Mouse (Mus musculus) lung, embryonic 16.5 days (tissue): ENCODE results near the gene Tnf. TPM values are rescaled to one million over a fixed set of nuclear protein-coding genes. Genes with fewer than 3 reads are reported as not detected.

Source experiments
- ATAC-seq: fragments of 200-750 bp; cut with Nextera tagmentation; 2 replicates; pipeline ENCODE4 v1.8.0; 2017; ENCODE audit warnings: low read depth, mild to moderate bottlenecking, moderate library complexity
- H3K27ac ChIP-seq: fragments of 300-500 bp; sonication (generic); 2 replicates; pipeline ENCODE4 v1.5.1; 2014; ENCODE audit warnings: mild to moderate bottlenecking, control low read depth, low read length
- H3K27me3 ChIP-seq: fragments of 300-500 bp; sonication (generic); 2 replicates; pipeline ENCODE4 v1.6.1; 2014; ENCODE audit warnings: low read depth, low read length, mixed read lengths; ENCODE audit not compliant: control insufficient read depth, insufficient read depth
- H3K36me3 ChIP-seq: fragments of 300-500 bp; sonication (generic); 2 replicates; pipeline ENCODE4 v1.6.1; 2014; ENCODE audit warnings: low read length; ENCODE audit not compliant: control insufficient read depth, insufficient read depth
- H3K4me1 ChIP-seq: fragments of 300-500 bp; sonication (generic); replicated peaks from 2 replicates; pipeline ENCODE4 v1.6.1; 2014; ENCODE audit warnings: low read length, mixed read lengths; ENCODE audit not compliant: control insufficient read depth, insufficient read depth
- H3K4me2 ChIP-seq: fragments of 300-500 bp; sonication (generic); 2 replicates; pipeline ENCODE4 v1.6.1; 2014; ENCODE audit warnings: low read depth, low read length, control low read depth
- H3K4me3 ChIP-seq: fragments of 300-500 bp; sonication (generic); 2 replicates; pipeline ENCODE4 v1.5.1; 2014; ENCODE audit warnings: mild to moderate bottlenecking, low read length, control low read depth
- H3K9ac ChIP-seq: fragments of 300-500 bp; sonication (generic); 2 replicates; pipeline ENCODE4 v1.6.1; 2014; ENCODE audit warnings: low read length, control low read depth
- H3K9me3 ChIP-seq: fragments of 300-500 bp; sonication (generic); 2 replicates; pipeline ENCODE4 v1.6.1; 2016; ENCODE audit warnings: low read length; ENCODE audit not compliant: control insufficient read depth
- WGBS: fragments of 180-500 bp; shearing (Covaris S2); extraction: QIAGEN DNeasy Blood & Tissue Kit; methylation state at CpG from one replicate; pipeline ENCODE4 v1.1.7; 2014; 5-methylcytosine and 5-hydroxymethylcytosine counted together
- polyA plus RNA-seq: library from polyadenylated mRNA; unstranded; fragments of >200 nt; fragmentation: Nextera tagmentation; extraction: Ambion mirVana; gene quantifications from 2 replicates; pipeline ENCODE4 v1.2.1, GENCODE M21; 2015

The Tnf gene
- polyA plus RNA-seq, 1 experiment from 2014 or later = 0.09 TPM

- 96% methylated on average over 4 of the region's 4 CpGs for WGBS
- H3K36me3 ChIP-seq = peaks cover 27% of the 10 kb centered on the region
Measured at GRCm38 (mm10) chr17:35224641-35225040, 22.8 kb upstream of the Tnf start.

GRCm38 (mm10) chr17:35222299-35222698, 20.5 kb upstream of the Tnf start:
- Histone ChIP-seq H3K9ac (no peak overlapping the region), H3K9me3 (no peaks in the 10 kb centered on the region), H3K36me3 (peaks cover 11% of the 10 kb centered on the region), H3K27ac (peak overlapping the region; percentile 71), H3K4me1 (peaks cover 8% of the 10 kb centered on the region), H3K4me3 (no peak overlapping the region), H3K4me2 (no peak overlapping the region), H3K27me3 (no peaks in the 10 kb centered on the region)
- no peak for ATAC-seq
- WGBS = 60% methylated on average over 6 of the region's 6 CpGs

More at GRCm38 (mm10) chr17:35224641-35225040, 22.8 kb upstream of the Tnf start:
- no peaks in the 10 kb centered on the region for H3K27me3 ChIP-seq
- peaks cover 8% of the 10 kb centered on the region for H3K4me1 ChIP-seq
- no peaks in the 10 kb centered on the region for H3K9me3 ChIP-seq
- no peak overlapping the region for H3K27ac ChIP-seq
- ATAC-seq = no peak
- no peak overlapping the region for H3K4me2 ChIP-seq
- H3K9ac ChIP-seq = no peak overlapping the region
- no peak overlapping the region for H3K4me3 ChIP-seq

- H3K27ac ChIP-seq = peak within 1 kb of the TSS; percentile 77
- H3K36me3 ChIP-seq = peaks cover 5% of the 10 kb centered on the region
- no peak within 1 kb of the TSS for H3K9ac ChIP-seq
- no peaks in the 10 kb centered on the region for H3K27me3 ChIP-seq
- H3K9me3 ChIP-seq = no peaks in the 10 kb centered on the region
- WGBS = 57% methylated on average over 28 of the region's 28 CpGs
- no peak within 1 kb of the TSS for H3K4me3 ChIP-seq
- H3K4me2 ChIP-seq = no peak within 1 kb of the TSS
- peak; percentile 56 for ATAC-seq
- H3K4me1 ChIP-seq = peaks cover 8% of the 10 kb centered on the region; the same call in 1 of the 2 replicates
Measured at GRCm38 (mm10) chr17:35220156-35220952, 18.5 kb upstream of the Tnf start, which contains the start of gene Gm16181. Gm16181 (plus strand) TSS chr17:35220834.

GRCm38 (mm10) chr17:35219601-35220041, 17.8 kb upstream of the Tnf start:
- no peak for ATAC-seq
- H3K27ac ChIP-seq = peak overlapping the region; percentile 77
- no peak overlapping the region for H3K9ac ChIP-seq
- peaks cover 2% of the 10 kb centered on the region; the same call in 1 of the 2 replicates for H3K36me3 ChIP-seq
- no peaks in the 10 kb centered on the region for H3K27me3 ChIP-seq
- no peak overlapping the region for H3K4me3 ChIP-seq
- H3K9me3 ChIP-seq = no peaks in the 10 kb centered on the region
- H3K4me1 ChIP-seq = peaks cover 8% of the 10 kb centered on the region; the same call in 1 of the 2 replicates
- 71% methylated on average over 6 of the region's 6 CpGs for WGBS
- H3K4me2 ChIP-seq = no peak overlapping the region

- Histone ChIP-seq H3K4me1 (peaks cover 8% of the 10 kb centered on the region; the same call in 1 of the 2 replicates), H3K27ac (peak overlapping the region; percentile 77), H3K4me3 (no peak overlapping the region), H3K9me3 (no peaks in the 10 kb centered on the region), H3K36me3 (peaks cover 2% of the 10 kb centered on the region; the same call in 1 of the 2 replicates), H3K27me3 (no peaks in the 10 kb centered on the region), H3K4me2 (no peak overlapping the region), H3K9ac (no peak overlapping the region)
- 71% methylated on average over 18 of the region's 18 CpGs for WGBS
- ATAC-seq = peak; percentile 63
Measured at GRCm38 (mm10) chr17:35218516-35219193, 16.8 kb upstream of the Tnf start.

- Histone ChIP-seq H3K27ac (no peak overlapping the region), H3K4me1 (no peaks in the 10 kb centered on the region), H3K9ac (no peak overlapping the region), H3K36me3 (no peaks in the 10 kb centered on the region), H3K27me3 (no peaks in the 10 kb centered on the region), H3K9me3 (no peaks in the 10 kb centered on the region), H3K4me2 (no peak overlapping the region), H3K4me3 (no peak overlapping the region)
- ATAC-seq = no peak
- WGBS = 89% methylated on average over 5 of the region's 5 CpGs
Measured at GRCm38 (mm10) chr17:35213071-35213470, 11.3 kb upstream of the Tnf start.

- H3K4me2 ChIP-seq = no peak overlapping the region
- H3K4me1 ChIP-seq = no peaks in the 10 kb centered on the region
- H3K9me3 ChIP-seq = no peaks in the 10 kb centered on the region
- H3K36me3 ChIP-seq = no peaks in the 10 kb centered on the region
- H3K4me3 ChIP-seq = no peak overlapping the region
- ATAC-seq = no peak
- no peaks in the 10 kb centered on the region for H3K27me3 ChIP-seq
- WGBS = 35% methylated on average over 3 of the region's 3 CpGs
- H3K9ac ChIP-seq = no peak overlapping the region
- H3K27ac ChIP-seq = no peak overlapping the region
Measured at GRCm38 (mm10) chr17:35210593-35210992, 8.8 kb upstream of the Tnf start.

GRCm38 (mm10) chr17:35209785-35210535, 8.2 kb upstream of the Tnf start:
- no peaks in the 10 kb centered on the region for H3K9me3 ChIP-seq
- no peaks in the 10 kb centered on the region for H3K36me3 ChIP-seq
- no peak for ATAC-seq
- no peak overlapping the region for H3K9ac ChIP-seq
- WGBS = 68% methylated on average over 12 of the region's 12 CpGs
- no peaks in the 10 kb centered on the region for H3K4me1 ChIP-seq
- no peak overlapping the region for H3K27ac ChIP-seq
- H3K4me3 ChIP-seq = no peak overlapping the region
- H3K27me3 ChIP-seq = 0 out of 2 replicates have a peak, but pooled peaks cover 1% of the 10 kb centered on the region
- H3K4me2 ChIP-seq = no peak overlapping the region

- H3K9ac ChIP-seq = no peak overlapping the region
- WGBS = 48% methylated on average over 10 of the region's 10 CpGs
Measured at GRCm38 (mm10) chr17:35205380-35205769, 3.6 kb upstream of the Tnf start.

More at GRCm38 (mm10) chr17:35205380-35205769, 3.6 kb upstream of the Tnf start:
- Histone ChIP-seq H3K36me3 (no peaks in the 10 kb centered on the region), H3K4me3 (no peak overlapping the region), H3K27ac (no peak overlapping the region), H3K4me2 (no peak overlapping the region), H3K27me3 (peaks cover 19% of the 10 kb centered on the region), H3K4me1 (no peaks in the 10 kb centered on the region), H3K9me3 (no peaks in the 10 kb centered on the region)
- ATAC-seq = no peak
